Mouse (Mus musculus) liver, adult (tissue): Measurements from ENCODE around the gene Gpr174.

Experiments
- GATA4 ChIP-seq: IDR thresholded peaks from 2 replicates; pipeline ENCODE4 v1.6.1; 2014; ENCODE audit warnings: mild to moderate bottlenecking, low read length; ENCODE audit not compliant: insufficient replicate concordance

Gpr174 gene

GRCm38 (mm10) chrX:107255486-107256227 lies at the start of gene Gpr174:
Gene Gpr174, plus strand, starts transcription at chrX:107255878.
- TF ChIP-seq GATA4 = no peak

DNA sequence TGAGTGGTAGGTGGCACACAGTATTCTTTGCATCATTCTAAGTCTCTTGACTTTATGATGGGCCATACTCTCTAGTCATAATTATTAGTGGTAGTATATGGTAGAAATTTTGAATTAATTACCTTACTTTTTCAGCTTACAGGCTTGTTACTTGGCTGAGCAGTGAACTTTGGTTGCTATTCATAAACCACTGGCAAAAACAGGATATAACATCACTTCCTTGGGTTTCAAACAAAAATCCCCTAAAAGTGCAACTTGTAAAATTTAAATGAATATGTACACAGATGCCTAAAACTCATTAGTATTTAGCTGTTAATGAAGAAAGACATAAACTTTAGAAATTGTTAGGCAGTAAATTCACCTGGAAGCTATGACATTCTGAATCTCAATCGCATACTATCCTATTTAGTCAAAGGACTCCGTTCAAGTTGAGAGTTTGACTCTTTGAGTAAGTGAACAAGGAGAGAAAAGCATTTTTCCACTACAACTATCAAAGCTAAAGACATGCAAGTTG lies 38.0 kb upstream of the Gpr174 start:
- TF ChIP-seq GATA4 = no peak

DNA sequence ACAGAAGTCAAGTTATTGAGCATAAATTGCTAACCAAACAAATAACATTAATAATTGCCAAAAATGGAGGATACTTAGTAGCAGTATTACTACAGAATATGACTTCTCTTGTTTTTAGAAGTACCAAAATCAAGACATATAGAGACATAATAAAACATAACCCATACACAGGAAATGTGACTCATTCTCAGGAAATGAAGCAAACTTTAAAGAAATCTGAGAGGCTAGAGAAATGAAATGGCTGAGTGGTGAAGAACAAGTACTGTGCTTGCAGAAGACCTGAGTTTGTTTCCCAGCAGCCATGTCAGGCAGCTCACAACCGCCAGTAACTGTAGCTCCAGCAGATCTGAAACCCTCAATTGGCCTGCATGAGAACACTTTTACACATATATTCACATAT lies 30.8 kb upstream of the Gpr174 start:
- no peak for TF ChIP-seq GATA4

DNA sequence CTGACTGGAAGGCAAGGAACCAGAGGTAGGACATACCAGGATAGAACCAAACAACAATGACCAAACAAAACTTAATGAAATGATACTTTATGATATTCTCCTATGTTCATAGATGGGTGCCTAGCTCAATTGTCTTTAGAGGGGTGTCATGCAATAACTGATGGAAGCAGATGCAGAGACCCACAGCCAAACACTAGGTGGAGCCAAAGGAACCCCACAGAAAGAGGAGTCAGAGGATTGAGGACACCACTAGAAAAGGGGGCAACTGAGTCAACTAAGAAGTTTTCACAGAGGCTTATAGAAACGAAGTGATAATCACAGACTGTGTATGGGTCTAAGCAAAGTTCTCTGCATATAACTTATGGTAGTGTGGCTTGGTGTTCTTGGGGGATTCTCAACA lies 24.5 kb upstream of the Gpr174 start:
- TF ChIP-seq GATA4 = no peak

- TF ChIP-seq GATA4 = no peak
These were observed 21.0 kb upstream of the Gpr174 start for GRCm38 (mm10) chrX:107234655-107235054.

DNA sequence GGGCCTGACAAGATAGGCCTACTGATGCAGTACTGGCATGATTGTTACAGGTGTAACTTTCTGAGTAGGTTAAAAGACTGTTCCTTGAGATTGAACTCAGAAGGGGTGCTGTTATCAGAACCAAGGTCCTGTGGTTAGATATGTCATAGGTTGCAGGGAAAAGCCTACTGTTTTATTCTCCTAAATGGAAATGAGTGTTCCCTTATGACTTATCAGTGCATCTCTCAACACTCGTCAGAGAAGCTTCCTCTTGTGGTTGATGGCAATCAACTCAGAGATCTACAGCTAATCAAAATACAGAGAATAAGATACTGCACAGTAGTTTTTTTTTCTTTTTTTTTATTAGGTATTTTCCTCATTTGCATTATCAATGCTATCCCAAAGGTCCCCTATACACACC lies 19.2 kb upstream of the Gpr174 start:
- no peak for TF ChIP-seq GATA4

DNA sequence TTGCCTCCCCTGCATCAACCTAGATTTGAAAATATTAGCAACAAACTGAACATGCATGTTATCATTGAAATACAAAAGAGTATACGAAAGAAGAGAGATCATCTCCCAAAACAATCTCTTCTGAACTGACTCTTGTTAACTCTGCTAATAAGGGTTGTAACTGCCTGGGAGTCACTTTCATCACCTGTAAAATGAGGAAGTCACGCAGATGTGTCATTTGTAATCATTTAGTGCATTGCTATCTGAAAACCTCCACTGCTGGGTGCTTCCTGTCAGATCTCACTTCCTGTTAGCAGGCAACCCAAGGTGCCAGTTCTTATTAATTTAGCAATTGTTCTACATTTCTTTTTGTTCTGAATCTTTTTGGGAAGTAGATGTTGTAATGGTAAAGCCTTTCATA lies 5.3 kb upstream of the Gpr174 start:
- TF ChIP-seq GATA4 = no peak

- no peak for TF ChIP-seq GATA4
These were observed 8.9 kb downstream of the Gpr174 start for GRCm38 (mm10) chrX:107264619-107265018.

DNA sequence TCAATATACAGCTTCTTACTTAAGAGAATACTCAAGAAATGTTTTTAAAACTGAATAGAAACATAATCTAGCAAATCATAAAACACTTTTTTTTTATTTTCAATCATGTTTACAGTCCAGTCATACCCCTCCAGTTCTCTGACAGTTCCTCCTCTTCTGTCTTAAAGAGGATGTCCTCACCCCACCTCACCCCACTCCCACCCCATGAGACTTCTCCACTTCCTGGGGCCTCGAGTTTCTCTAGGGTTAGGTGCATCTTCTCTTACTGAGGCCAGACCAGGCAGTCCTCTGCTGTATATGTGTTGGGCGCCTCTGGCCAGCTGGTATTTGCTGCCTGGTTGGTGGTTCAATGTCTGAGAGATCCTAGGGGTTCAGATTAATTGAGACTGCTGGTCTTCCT lies 21.9 kb downstream of the Gpr174 start:
- TF ChIP-seq GATA4 = no peak

GRCm38 (mm10) chrX:107284211-107284610 lies 28.5 kb downstream of the Gpr174 start:
- no peak for TF ChIP-seq GATA4

DNA sequence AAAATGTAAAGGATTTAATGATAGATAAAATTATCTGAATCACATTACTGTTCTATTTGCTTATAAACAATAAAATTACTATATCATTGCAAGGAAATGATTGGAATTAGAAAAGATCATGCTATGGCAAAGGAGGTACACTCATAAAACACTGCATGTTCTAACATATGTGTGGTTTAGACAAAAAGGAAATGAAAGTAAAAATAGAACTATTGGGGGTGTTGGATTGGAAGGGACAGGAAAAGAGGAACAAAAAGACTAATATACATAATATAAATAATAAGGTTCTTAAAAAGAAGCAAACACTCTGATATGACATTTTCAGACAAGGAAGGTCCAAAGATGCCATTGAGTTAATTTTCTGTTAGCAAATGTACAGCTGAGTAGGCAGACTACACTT lies 43.1 kb downstream of the Gpr174 start:
- TF ChIP-seq GATA4 = no peak

- no peak for TF ChIP-seq GATA4
These were observed 50.8 kb downstream of the Gpr174 start for GRCm38 (mm10) chrX:107306492-107306891.

- TF ChIP-seq GATA4 = no peak
These were observed 56.9 kb downstream of the Gpr174 start for GRCm38 (mm10) chrX:107312533-107312932.

DNA sequence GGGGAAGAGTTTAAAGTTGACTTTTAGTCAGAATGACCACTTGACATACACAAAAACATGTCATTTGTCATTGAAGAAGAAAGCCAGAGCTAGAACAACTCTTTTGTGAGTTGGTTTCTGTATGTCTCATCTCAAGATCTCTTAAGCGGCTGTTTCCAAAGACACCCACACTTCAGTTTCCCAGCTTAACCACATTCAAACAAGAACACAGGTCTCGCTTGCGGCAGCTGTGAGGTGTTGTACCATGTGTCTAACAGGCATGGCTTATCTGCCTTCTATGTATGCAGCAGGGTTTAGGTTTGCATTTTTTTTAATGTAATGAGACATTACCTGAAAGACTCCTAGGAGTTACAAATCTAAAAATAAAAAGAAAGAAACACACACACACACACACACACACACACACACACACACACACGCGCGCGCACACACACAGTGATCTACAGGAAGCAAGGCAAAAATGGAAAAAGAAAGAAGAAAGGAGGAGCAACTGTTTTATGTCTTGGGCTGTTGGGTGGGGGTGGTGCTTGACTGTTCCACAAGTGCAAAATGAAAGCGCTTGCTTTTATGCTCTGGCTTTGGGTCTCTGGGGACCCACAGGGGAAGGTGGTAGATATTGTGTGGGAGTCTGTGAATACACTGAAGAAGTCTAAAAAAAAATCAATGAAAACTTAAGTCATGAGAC lies 70.2 kb downstream of the Gpr174 start:
- TF ChIP-seq GATA4 = no peak

GRCm38 (mm10) chrX:107329849-107330248 lies 74.2 kb downstream of the Gpr174 start:
- no peak for TF ChIP-seq GATA4

GRCm38 (mm10) chrX:107336609-107337008 lies 80.9 kb downstream of the Gpr174 start:
- TF ChIP-seq GATA4 = no peak
